Mouse (Mus musculus) heart, postnatal 0 days (tissue): Measurements from ENCODE around the gene Gpr62.

ENCODE experiments used
- CTCF ChIP-seq: IDR thresholded peaks from 2 replicates; pipeline ENCODE4 v1.5.1; 2016; ENCODE audit warnings: antibody characterized with exemption, control low read depth, low read depth
- EP300 ChIP-seq: IDR thresholded peaks from 2 replicates; pipeline ENCODE4 v1.6.1; 2016; ENCODE audit warnings: antibody characterized with exemption, low read depth

DNA sequence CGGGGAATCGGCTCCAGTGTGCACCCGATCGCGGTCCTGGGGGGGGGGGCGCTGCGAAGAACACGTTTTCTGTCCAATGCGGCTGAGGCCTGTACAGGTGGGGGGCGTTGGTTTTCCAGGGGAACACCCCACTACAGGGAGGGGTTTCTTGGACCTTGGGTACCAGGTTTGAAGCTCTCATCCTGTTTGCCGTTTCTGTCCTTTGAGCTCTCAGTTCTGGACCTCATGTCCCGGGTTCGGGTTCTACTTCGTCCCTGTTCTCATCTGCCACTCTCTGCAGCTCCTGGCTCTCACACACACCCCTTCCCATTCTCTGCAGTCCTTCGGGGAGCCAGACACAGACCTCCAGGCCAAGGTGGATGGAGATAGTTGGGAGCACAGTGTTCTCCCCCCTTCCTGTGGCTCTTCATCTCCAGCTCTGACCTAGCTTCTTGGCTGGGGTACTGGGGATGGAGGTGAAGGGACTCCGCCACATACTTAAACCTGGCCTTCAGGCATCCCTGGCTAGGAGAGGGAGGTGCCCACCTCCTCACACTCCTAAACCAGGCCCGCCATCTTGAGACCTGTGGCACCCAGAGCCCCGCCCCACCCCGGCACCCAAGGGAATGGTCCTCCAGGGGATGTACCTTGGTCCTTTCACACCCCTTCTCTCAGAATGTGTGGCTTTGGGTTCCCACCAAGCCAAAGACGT lies 11.5 kb downstream of the Gpr62 start:
- TF ChIP-seq CTCF (no peak), EP300 (no peak)
